ENCODE assay signal across 8 mouse cellular contexts in genomic region chr8:11450184-11451113, GRCm38 (mm10). TPM values are rescaled to one million over a fixed set of nuclear protein-coding genes. Genes with fewer than 3 reads are reported as not detected.
A peak's percentile ranks its signal among the peaks of the same experiment; 100 is the strongest.
DNase-seq lines count a peak whose midpoint lies in the region.

No protein-coding gene starts in this region.

- peak; percentile 36 for DNase-seq in gastrocnemius, postnatal 14 days
- DNase-seq in gastrocnemius, postnatal 4 days (ENCODE audit: low spot score in 2 of 2) = no peak
- DNase-seq in B cell, adult 2 months = peak; percentile 46 to 51
- peak; percentile 68 for DNase-seq in brain, adult 2 months (ENCODE audit: low read depth, low spot score)
- peak; percentile 74 to 76 for DNase-seq in heart, postnatal 10 days
- peak; percentile 64 to 78 for DNase-seq in kidney, postnatal 4 days
- peak; percentile 78 for DNase-seq in retina, embryonic 14.5 days (ENCODE audit: low spot score)
- no peak for DNase-seq in right cerebral cortex, postnatal 25 days

- intact Hi-C loops in gastrocnemius, postnatal 14 days (cut with DNase I; ENCODE audit: low total_unique reads) = loop anchor here (5.0 kb wide), 1 partner anchor 37 kb away; no protein-coding TSS in a partner anchor
- intact Hi-C loops in heart, postnatal 10 days (cut with DNase I) = loop anchor here (1.0 kb wide), 1 partner anchor 35 kb away; no protein-coding TSS in a partner anchor

RNA-seq across cellular contexts. Expression of gene Rab20, which starts 28.1 kb away (rescaled TPM):
- under 1 TPM; 0.53 to 0.69 TPM for total RNA-seq in gastrocnemius, postnatal 14 days (2021)
- under 1 TPM; 0.70 to 0.91 TPM for total RNA-seq in gastrocnemius, postnatal 4 days (2021)
- total RNA-seq in heart, postnatal 10 days (2021) = 10 to 100 TPM; 28.6 to 30.4 TPM

RNA-seq across cellular contexts. Expression of gene Naxd, which starts 46.9 kb away (rescaled TPM):
- 10 to 100 TPM; 23.4 to 27.3 TPM for total RNA-seq in gastrocnemius, postnatal 14 days (2021)
- 10 to 100 TPM; 32.2 to 36.5 TPM for total RNA-seq in gastrocnemius, postnatal 4 days (2021)
- 10 to 100 TPM; 40.2 to 41.7 TPM for total RNA-seq in heart, postnatal 10 days (2021)

Comparison
In these comparisons a context has a peak if more than half of its experiments do, and no peak if none do; other contexts are left out.
1. DNase-seq: peak in gastrocnemius, postnatal 14 days (single experiment), B cell, adult 2 months (2 of 2), brain, adult 2 months (single experiment), heart, postnatal 10 days (2 of 2), kidney, postnatal 4 days (2 of 2) and retina, embryonic 14.5 days (single experiment); none in gastrocnemius, postnatal 4 days (0 of 2) and right cerebral cortex, postnatal 25 days (single experiment).
2. RNA of gene Rab20, which starts 28.1 kb away (total RNA-seq): 28.6 to 30.4 TPM in heart, postnatal 10 days; 0.70 to 0.91 TPM in gastrocnemius, postnatal 4 days and 0.53 to 0.69 TPM in gastrocnemius, postnatal 14 days; every median in the first group is over 10 times any median in the second.